Mouse (Mus musculus): ENCODE measurements around the gene Dclk1. TPM values are rescaled to one million over a fixed set of nuclear protein-coding genes. Genes with fewer than 3 reads are reported as not detected.

The Dclk1 gene
- polyA plus RNA-seq, 1 experiment from 2014 or later: 99.0 TPM

- H3K4me2 ChIP-seq (ENCODE audit: low read depth): no peak overlapping the region
- no peak overlapping the region for H3K4me3 ChIP-seq (ENCODE audit: low read depth, low read length)
- no peak for ATAC-seq (ENCODE audit: insufficient read depth, low FRiP score, low TSS enrichment)
- peaks cover 8% of the 10 kb centered on the region for H3K4me1 ChIP-seq (ENCODE audit: control insufficient read depth, insufficient read depth, low read length)
- H3K27ac ChIP-seq (ENCODE audit: low read depth, low read length): no peak overlapping the region
- no peaks in the 10 kb centered on the region for H3K36me3 ChIP-seq (ENCODE audit: control insufficient read depth, insufficient read depth, low read length)
- H3K27me3 ChIP-seq (ENCODE audit: control insufficient read depth, insufficient read depth, low read length): no peaks in the 10 kb centered on the region
- DNase-seq (ENCODE audit: low spot score): no peak
- WGBS: 83% methylated on average over 6 of the region's 6 CpGs
- H3K9ac ChIP-seq (ENCODE audit: low read length): no peak overlapping the region
- no peaks in the 10 kb centered on the region for H3K9me3 ChIP-seq (ENCODE audit: control insufficient read depth, low read length)
Observed at GRCm38 (mm10) chr3:55272536-55272935, 30.4 kb downstream of the Dclk1 start.

GRCm38 (mm10) chr3:55276446-55276845 lies 34.3 kb downstream of the Dclk1 start:
- H3K27me3 ChIP-seq (ENCODE audit: control insufficient read depth, insufficient read depth, low read length): no peaks in the 10 kb centered on the region
- no peak overlapping the region for H3K4me3 ChIP-seq (ENCODE audit: low read depth, low read length)
- no peaks in the 10 kb centered on the region for H3K36me3 ChIP-seq (ENCODE audit: control insufficient read depth, insufficient read depth, low read length)
- H3K4me2 ChIP-seq (ENCODE audit: low read depth): no peak overlapping the region
- ATAC-seq (ENCODE audit: insufficient read depth, low FRiP score, low TSS enrichment) (no peak), DNase-seq (ENCODE audit: low spot score) (no peak)
- H3K27ac ChIP-seq (ENCODE audit: low read depth, low read length): no peak overlapping the region
- peaks cover 5% of the 10 kb centered on the region; the same call in 1 of the 2 replicates for H3K4me1 ChIP-seq (ENCODE audit: control insufficient read depth, insufficient read depth, low read length)
- H3K9ac ChIP-seq (ENCODE audit: low read length): no peak overlapping the region
- WGBS: 90% methylated on average over 3 of the region's 3 CpGs
- H3K9me3 ChIP-seq (ENCODE audit: control insufficient read depth, low read length): no peaks in the 10 kb centered on the region

GRCm38 (mm10) chr3:55276851-55277250 lies 34.7 kb downstream of the Dclk1 start:
- Histone ChIP-seq H3K9me3 (ENCODE audit: control insufficient read depth, low read length) (no peaks in the 10 kb centered on the region), H3K27ac (ENCODE audit: low read depth, low read length) (no peak overlapping the region), H3K4me1 (ENCODE audit: control insufficient read depth, insufficient read depth, low read length) (peaks cover 3% of the 10 kb centered on the region; the same call in 1 of the 2 replicates), H3K4me2 (ENCODE audit: low read depth) (no peak overlapping the region), H3K27me3 (ENCODE audit: control insufficient read depth, insufficient read depth, low read length) (no peaks in the 10 kb centered on the region), H3K4me3 (ENCODE audit: low read depth, low read length) (no peak overlapping the region), H3K9ac (ENCODE audit: low read length) (no peak overlapping the region), H3K36me3 (ENCODE audit: control insufficient read depth, insufficient read depth, low read length) (no peaks in the 10 kb centered on the region)
- 90% methylated on average over 1 of the region's 1 CpGs for WGBS
- DNase-seq (ENCODE audit: low spot score): no peak
- ATAC-seq (ENCODE audit: insufficient read depth, low FRiP score, low TSS enrichment): no peak

DNA sequence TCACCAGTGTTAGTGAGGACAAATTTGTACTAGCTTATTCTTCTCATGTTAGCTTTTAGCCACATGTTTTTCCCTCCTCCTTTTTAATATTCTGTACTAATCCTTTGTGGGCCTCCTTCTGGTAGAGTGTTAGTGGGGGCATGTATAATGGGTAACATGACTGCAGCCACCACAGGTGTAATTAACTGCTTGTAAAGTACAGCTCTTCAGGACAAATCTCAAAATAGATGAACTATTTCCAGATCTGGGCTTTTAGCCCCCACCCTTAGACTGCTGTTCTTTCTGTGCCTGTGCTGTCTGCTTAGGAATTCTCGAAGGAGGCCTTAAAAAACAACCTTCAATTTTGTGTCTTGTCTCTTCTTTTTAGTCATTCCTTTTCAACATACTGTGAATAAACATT lies 35.7 kb downstream of the Dclk1 start:
- Histone ChIP-seq H3K4me3 (ENCODE audit: low read depth, low read length) (no peak overlapping the region), H3K4me1 (ENCODE audit: control insufficient read depth, insufficient read depth, low read length) (peaks cover 2% of the 10 kb centered on the region; the same call in 1 of the 2 replicates), H3K27me3 (ENCODE audit: control insufficient read depth, insufficient read depth, low read length) (no peaks in the 10 kb centered on the region), H3K9ac (ENCODE audit: low read length) (no peak overlapping the region), H3K27ac (ENCODE audit: low read depth, low read length) (no peak overlapping the region), H3K9me3 (ENCODE audit: control insufficient read depth, low read length) (no peaks in the 10 kb centered on the region), H3K36me3 (ENCODE audit: control insufficient read depth, insufficient read depth, low read length) (no peaks in the 10 kb centered on the region), H3K4me2 (ENCODE audit: low read depth) (no peak overlapping the region)
- DNase-seq (ENCODE audit: low spot score) (no peak), ATAC-seq (ENCODE audit: insufficient read depth, low FRiP score, low TSS enrichment) (no peak)
- WGBS: 89% methylated on average over 1 of the region's 1 CpGs

- Histone ChIP-seq H3K36me3 (ENCODE audit: control insufficient read depth, insufficient read depth, low read length) (no peaks in the 10 kb centered on the region), H3K27me3 (ENCODE audit: control insufficient read depth, insufficient read depth, low read length) (no peaks in the 10 kb centered on the region), H3K9me3 (ENCODE audit: control insufficient read depth, low read length) (no peaks in the 10 kb centered on the region), H3K9ac (ENCODE audit: low read length) (no peak overlapping the region), H3K27ac (ENCODE audit: low read depth, low read length) (no peak overlapping the region), H3K4me3 (ENCODE audit: low read depth, low read length) (no peak overlapping the region), H3K4me1 (ENCODE audit: control insufficient read depth, insufficient read depth, low read length) (peaks cover 12% of the 10 kb centered on the region; the same call in 1 of the 2 replicates), H3K4me2 (ENCODE audit: low read depth) (no peak overlapping the region)
- no peak for ATAC-seq (ENCODE audit: insufficient read depth, low FRiP score, low TSS enrichment)
- WGBS: 79% methylated on average over 4 of the region's 4 CpGs
- no peak for DNase-seq (ENCODE audit: low spot score)
Observed at GRCm38 (mm10) chr3:55279923-55280322, 37.8 kb downstream of the Dclk1 start.

DNA sequence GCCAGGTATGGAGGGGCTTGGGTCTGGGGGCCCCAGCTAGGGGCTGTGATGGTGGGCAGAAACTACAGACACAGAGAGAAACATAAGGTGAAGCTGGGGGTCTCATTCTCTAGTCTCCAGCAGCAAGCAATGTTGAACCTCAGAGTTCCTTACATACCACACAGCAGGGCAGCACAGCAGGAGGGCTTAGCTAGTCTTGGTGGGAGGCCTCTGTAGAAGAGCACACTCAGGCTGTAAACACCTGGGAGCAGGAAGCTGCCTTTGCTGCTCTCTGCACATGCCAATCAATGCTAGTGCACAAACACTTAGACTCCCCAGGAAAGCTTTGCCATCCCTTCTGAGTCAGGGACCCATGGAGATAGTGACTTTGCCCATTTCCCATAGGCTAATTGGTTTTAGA lies 38.3 kb downstream of the Dclk1 start:
- H3K4me3 ChIP-seq (ENCODE audit: low read depth, low read length): no peak overlapping the region
- peaks cover 12% of the 10 kb centered on the region; the same call in 1 of the 2 replicates for H3K4me1 ChIP-seq (ENCODE audit: control insufficient read depth, insufficient read depth, low read length)
- no peaks in the 10 kb centered on the region for H3K9me3 ChIP-seq (ENCODE audit: control insufficient read depth, low read length)
- no peak overlapping the region for H3K4me2 ChIP-seq (ENCODE audit: low read depth)
- H3K36me3 ChIP-seq (ENCODE audit: control insufficient read depth, insufficient read depth, low read length): no peaks in the 10 kb centered on the region
- ATAC-seq (ENCODE audit: insufficient read depth, low FRiP score, low TSS enrichment) (no peak), DNase-seq (ENCODE audit: low spot score) (no peak)
- H3K27ac ChIP-seq (ENCODE audit: low read depth, low read length): no peak overlapping the region
- H3K27me3 ChIP-seq (ENCODE audit: control insufficient read depth, insufficient read depth, low read length): no peaks in the 10 kb centered on the region
- no peak overlapping the region for H3K9ac ChIP-seq (ENCODE audit: low read length)

- Histone ChIP-seq H3K27ac (ENCODE audit: low read depth, low read length) (no peak overlapping the region), H3K9ac (ENCODE audit: low read length) (no peak overlapping the region), H3K4me2 (ENCODE audit: low read depth) (no peak overlapping the region), H3K4me1 (ENCODE audit: control insufficient read depth, insufficient read depth, low read length) (peaks cover 12% of the 10 kb centered on the region; the same call in 1 of the 2 replicates), H3K36me3 (ENCODE audit: control insufficient read depth, insufficient read depth, low read length) (no peaks in the 10 kb centered on the region), H3K27me3 (ENCODE audit: control insufficient read depth, insufficient read depth, low read length) (no peaks in the 10 kb centered on the region), H3K9me3 (ENCODE audit: control insufficient read depth, low read length) (no peaks in the 10 kb centered on the region), H3K4me3 (ENCODE audit: low read depth, low read length) (no peak overlapping the region)
- ATAC-seq (ENCODE audit: insufficient read depth, low FRiP score, low TSS enrichment) (peak; percentile 76), DNase-seq (ENCODE audit: low spot score) (peak; percentile 36)
- WGBS: 38% methylated on average over 3 of the region's 3 CpGs
Observed at GRCm38 (mm10) chr3:55284215-55284614, 42.1 kb downstream of the Dclk1 start.

GRCm38 (mm10) chr3:55288726-55289125 lies 46.6 kb downstream of the Dclk1 start:
- Histone ChIP-seq H3K36me3 (ENCODE audit: control insufficient read depth, insufficient read depth, low read length) (no peaks in the 10 kb centered on the region), H3K27me3 (ENCODE audit: control insufficient read depth, insufficient read depth, low read length) (no peaks in the 10 kb centered on the region), H3K9ac (ENCODE audit: low read length) (no peak overlapping the region), H3K27ac (ENCODE audit: low read depth, low read length) (no peak overlapping the region), H3K4me2 (ENCODE audit: low read depth) (no peak overlapping the region), H3K4me1 (ENCODE audit: control insufficient read depth, insufficient read depth, low read length) (peaks cover 15% of the 10 kb centered on the region; the same call in 1 of the 2 replicates), H3K4me3 (ENCODE audit: low read depth, low read length) (no peak overlapping the region), H3K9me3 (ENCODE audit: control insufficient read depth, low read length) (no peaks in the 10 kb centered on the region)
- 43% methylated on average over 4 of the region's 4 CpGs for WGBS
- ATAC-seq (ENCODE audit: insufficient read depth, low FRiP score, low TSS enrichment) (no peak), DNase-seq (ENCODE audit: low spot score) (no peak)

DNA sequence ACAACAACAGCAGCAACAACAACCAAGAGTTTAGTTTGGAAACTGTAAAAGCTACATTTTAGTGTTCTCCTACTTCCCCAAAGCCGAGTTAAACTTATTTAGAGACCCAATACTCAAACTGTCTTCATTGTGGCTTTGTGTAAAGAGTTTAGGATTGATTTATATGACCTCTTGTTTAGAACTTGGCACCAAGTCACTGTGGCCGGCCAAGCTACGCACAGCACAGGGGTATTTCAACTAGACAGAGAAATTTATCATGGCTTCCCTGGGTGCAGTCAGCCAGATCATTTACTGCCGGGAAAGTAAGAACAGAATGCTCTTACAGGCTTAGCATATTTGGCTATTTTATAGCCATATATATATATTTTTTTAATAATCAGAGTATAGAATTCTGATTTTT lies 49.8 kb downstream of the Dclk1 start:
- H3K36me3 ChIP-seq (ENCODE audit: control insufficient read depth, insufficient read depth, low read length): no peaks in the 10 kb centered on the region

More for the DNA sequence above, 49.8 kb downstream of the Dclk1 start:
- Histone ChIP-seq H3K27ac (ENCODE audit: low read depth, low read length) (no peak overlapping the region), H3K4me2 (ENCODE audit: low read depth) (no peak overlapping the region), H3K9me3 (ENCODE audit: control insufficient read depth, low read length) (no peaks in the 10 kb centered on the region), H3K4me3 (ENCODE audit: low read depth, low read length) (no peak overlapping the region), H3K27me3 (ENCODE audit: control insufficient read depth, insufficient read depth, low read length) (no peaks in the 10 kb centered on the region), H3K4me1 (ENCODE audit: control insufficient read depth, insufficient read depth, low read length) (0 out of 2 replicates have a peak, but pooled peaks cover 6% of the 10 kb centered on the region), H3K9ac (ENCODE audit: low read length) (no peak overlapping the region)
- 18% methylated on average over 4 of the region's 4 CpGs for WGBS
- DNase-seq (ENCODE audit: low spot score): no peak
- ATAC-seq (ENCODE audit: insufficient read depth, low FRiP score, low TSS enrichment): no peak

All from neural tube, embryonic 11.5 days (tissue).